Mouse (Mus musculus): Measurements from ENCODE around the gene Ldlrad3.

Gene Ldlrad3

DNA sequence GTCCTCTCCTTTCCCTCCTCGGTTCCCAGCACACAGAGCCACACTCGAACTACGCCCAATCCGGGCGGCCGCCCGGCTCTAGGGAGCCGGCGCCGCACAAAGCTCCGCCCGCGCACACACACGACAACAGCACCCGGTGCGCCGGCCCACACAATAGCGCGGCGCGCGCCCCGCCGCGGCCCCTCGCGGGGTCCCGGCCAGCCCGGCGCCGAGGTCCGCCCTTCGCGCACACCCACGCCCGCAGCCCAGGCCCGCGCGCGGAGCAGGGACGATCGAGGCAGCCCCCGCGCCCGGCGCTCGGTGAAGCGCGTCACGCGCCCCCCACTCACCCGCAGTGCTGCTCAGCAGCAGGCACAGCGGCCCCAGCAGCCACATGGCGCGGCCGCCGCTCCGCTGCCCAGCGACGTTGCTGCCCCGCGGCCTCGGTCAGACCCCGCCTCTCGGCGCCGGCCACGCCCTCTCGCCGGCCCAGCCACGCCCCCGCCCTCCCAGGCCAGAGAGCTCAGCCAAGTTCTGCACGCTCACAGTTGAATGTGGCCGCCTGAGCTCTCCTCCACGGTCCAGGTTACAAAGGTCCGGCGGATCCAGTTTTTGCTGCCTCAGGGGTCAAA, at the start of gene Ldlrad3:
Gene Ldlrad3, minus strand, starts transcription at position 435 of the 611 bp plus-strand sequence.
- DNase-seq (ENCODE audit: low read depth in 1 of 2, low spot score in 2 of 2), result peak; percentile 56 to 84

DNA sequence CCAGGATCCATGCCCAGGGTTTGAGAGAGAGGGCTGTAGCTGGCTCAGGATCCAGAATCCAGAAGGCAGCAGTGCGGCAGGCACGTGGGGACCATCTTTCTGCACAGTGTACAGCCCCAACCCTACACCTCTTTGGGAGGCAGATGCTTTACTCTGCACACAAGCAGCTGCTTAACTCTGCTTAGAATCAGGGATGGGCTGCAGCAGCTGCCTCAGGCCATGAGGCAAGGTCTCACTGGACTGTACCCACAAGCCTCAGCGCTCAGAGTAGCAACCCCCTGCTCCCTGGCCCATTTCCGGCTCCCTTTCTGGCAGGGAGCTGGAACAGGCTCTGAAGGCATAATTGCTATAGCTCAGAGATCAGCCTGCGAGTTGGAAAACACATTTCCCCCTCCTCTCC, 45.3 kb upstream of the Ldlrad3 start:
- no peak for DNase-seq (ENCODE audit: low read depth in 1 of 2, low spot score in 2 of 2)

DNA sequence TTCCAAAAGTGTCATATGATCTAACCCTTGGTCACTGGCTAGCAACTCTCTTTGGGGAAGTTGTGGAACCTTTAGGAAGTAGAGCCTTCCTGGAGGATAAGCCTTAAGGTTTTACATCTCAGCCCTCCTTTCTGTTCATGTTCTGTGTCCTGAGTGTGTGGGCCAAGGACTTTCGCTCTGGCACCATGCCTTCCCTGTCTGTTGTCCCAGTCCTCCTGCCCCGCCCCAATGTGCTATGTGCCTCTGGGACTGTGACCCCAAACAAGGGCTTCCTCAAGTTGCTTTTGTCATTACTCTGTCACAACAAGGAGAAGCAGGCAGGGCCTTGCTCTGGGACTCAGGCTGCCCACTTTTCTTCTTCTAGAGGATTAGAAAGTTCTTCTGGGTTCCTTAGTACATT, 42.9 kb upstream of the Ldlrad3 start:
- DNase-seq (ENCODE audit: low read depth in 1 of 2, low spot score in 2 of 2), result no peak

DNA sequence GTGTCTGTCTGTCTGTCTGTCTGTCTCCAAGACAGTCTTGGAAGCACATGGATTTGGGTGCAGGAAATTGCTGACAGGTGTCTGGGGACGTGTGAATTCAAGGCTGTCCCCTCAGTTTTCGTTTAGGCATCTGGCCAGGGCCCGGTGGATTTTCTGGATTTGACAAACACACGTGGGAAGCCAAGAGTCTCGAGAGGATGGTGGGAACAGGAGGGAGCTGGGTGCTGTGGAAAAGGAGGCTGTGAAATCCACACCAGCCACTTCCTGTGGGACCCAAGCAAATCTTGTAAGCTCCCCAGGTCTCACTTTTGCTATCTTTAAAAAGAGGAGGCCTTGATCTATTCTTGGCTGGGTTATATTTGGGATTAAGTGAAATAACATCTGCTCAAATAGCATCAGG, 42.1 kb upstream of the Ldlrad3 start:
- DNase-seq (ENCODE audit: low read depth in 1 of 2, low spot score in 2 of 2), result no peak

DNA sequence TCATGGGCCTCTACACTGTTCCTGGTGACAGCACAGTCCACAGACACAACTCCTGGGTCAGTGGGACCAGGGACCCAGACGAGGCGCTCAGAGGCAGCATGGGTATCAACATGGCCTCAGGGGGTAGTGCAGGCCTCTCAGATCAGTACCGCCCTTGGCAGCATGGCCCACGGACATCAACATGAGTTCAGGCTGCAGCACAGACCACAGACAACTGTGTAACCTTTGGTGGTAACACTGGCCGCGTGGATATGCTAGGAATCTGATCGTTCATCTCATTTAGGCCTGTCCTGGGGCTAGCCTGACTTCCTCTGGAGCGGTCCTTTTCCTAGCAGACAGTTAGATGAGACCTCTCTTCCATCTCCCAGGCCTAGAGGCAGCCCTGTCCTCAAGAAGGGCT, 41.7 kb upstream of the Ldlrad3 start:
- no peak for DNase-seq (ENCODE audit: low read depth in 1 of 2, low spot score in 2 of 2)

DNA sequence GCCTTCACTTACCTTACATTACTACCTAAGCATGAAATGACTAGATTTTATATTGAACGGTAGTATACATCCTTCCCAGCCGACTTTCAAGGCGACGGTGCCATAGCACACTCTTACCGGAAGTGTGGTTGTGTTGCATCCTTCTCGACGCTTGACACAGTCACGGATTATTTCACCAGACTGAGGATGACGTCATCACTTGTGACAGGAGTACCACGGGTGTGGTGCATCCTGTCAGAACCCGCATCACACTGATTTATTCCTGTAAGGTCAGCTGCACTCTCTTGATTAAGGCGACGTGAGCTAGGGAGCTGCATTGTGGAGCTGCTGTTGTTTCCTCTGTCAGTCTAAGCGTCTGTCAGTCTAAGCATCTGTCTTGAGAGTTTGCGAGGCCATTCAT, 40.1 kb upstream of the Ldlrad3 start:
- DNase-seq (ENCODE audit: low read depth in 1 of 2, low spot score in 2 of 2), result peak in 1 of 2 experiments; percentile 14

DNA sequence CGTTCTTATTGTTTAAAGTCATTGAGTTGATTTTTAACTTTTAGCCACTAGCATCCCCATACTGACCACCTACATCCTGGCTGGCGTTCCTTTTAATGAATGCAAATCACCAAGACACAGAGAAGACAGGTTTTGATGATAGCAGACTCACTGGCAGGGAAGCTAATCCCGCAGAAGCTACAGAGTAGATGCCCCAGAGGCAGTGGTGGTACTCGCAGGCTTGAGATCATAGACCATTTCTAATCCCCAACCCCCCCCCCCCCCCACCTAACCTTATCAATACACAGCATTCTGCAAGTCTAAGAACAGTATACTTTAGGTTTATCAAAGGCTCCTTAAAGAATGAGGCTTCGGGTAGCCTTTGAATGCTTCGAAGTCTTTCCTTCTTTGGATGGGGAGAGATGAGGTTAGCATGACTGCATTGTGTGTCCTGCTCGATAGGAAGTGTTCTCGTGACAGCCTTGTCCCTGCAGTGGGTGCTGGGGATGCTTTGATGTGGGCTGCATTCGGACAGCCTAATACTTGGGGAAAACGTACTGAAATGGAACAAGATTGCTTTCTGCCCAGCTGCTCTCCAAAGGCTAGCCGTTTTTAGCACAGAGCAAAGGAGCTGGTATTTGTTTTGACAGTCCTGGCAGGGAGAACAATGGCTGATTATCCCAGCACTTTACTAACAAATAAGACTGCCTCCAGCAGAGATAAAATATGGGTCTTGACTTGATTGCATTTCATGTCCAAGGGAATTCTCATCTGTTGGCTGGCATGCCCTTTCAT, 37.4 kb upstream of the Ldlrad3 start:
- DNase-seq (ENCODE audit: low read depth in 1 of 2, low spot score in 2 of 2), result no peak

DNA sequence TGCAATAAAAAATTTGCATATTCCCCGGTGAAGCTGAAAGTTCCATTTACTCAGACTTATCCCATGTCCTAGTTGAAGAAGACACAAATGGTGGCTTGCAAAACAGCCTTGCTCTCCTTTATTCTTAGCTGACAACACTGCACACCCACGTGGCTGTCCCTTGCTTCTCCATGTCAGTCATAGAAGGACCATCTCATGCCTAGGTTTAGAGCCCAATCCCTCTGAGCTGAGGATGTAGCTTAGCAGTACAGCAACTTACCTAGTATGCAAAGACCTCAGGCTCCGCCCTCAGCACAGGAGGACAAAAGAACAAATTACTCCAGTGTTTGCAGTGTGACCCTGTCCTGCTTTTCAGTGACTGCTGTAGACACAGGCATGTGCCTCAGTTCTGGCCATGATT, 36.6 kb upstream of the Ldlrad3 start:
- DNase-seq (ENCODE audit: low read depth in 1 of 2, low spot score in 2 of 2), result no peak

DNA sequence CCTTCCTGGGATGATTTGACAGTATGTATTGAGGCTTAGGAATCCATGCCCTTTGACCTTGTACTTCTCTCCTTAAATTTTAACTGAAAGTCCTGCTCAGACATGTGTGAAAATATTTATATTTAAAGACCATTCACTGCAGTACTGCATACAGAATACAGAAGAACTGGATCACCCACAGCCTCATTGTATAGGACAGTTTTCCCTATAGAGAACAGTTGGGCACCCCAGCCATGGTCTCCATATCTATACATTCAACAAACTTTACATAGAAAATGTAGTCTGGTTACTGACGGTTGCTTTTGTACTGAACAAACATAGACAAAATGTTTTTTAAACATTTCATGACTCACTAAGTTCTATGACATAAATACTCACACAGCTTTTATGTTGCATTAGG, 30.6 kb upstream of the Ldlrad3 start:
- DNase-seq (ENCODE audit: low read depth in 1 of 2, low spot score in 2 of 2), result no peak

DNA sequence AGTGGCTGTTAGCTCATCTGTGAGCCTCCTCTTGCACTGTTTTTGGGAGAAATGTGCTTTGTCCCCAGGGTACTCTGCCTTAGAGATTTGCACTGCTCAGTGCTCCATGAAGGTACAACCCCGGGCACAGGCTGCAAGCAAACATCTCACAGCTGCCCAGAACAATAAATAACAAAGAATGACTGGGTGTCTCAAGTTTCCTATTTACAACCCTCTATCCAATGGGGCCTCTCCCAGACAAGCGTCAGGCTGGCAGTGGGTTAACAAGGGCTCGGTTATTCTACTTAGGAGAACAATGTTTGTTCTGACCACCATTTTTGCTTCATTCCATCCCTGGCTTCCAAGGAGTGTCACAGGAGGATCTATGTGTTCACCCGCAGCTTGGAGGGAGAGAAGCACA, 25.9 kb upstream of the Ldlrad3 start:
- DNase-seq (ENCODE audit: low read depth in 1 of 2, low spot score in 2 of 2), result no peak

DNA sequence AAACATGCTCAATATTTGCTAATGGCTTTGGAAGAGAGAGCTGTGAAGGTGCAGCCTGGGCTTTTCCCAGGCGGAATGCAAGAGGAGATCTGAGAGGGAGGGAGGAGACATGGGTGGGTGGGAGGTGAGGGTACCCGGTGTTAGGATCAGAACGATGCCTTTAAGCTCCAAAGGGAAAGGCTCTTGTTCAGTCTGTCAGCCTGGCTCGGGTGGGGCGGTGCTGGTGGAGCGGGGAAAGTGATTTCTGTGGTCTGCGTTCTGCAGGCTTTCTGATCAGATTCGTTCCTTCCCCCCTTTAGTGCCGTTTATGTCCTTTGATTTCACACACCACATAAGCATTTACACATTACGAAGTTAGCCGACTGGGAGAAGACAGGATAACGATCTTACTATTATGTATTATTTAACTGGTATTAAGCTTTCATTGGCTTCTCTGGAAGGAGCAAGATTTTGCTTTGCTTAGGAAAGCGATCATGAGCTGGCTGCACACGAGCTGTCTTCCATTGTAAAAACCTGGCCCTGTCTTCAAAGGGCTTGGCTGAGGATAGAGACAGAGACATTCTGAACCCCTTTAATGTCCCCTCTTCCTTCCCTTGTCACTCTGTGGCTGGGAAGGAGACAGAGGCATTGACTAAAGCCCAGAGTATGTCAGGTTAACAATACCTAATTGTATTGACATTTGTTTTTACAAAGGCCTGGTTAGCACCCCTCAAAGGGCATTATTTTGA, 19.7 kb upstream of the Ldlrad3 start:
- DNase-seq (ENCODE audit: low read depth in 1 of 2, low spot score in 2 of 2), result no peak

DNA sequence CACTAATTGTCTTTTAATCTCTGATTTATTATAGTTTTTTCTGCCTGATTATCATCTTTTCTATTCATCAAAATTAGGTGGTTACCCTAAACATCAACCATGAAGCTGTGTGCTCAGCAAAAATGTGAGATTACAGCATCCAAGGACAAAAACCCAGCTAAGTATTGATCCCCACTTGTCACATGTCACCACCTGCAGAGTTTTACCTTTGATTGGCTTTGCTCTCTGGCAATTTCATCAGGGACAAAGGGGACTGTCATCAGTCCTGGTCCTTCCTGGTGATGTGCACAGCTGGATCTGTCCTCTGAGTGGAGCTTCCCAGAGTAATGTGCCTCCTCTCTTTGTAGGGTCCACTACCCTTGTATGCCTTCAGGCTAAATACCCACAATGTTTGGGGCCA, 17.3 kb upstream of the Ldlrad3 start:
- no peak for DNase-seq (ENCODE audit: low read depth in 1 of 2, low spot score in 2 of 2)

DNA sequence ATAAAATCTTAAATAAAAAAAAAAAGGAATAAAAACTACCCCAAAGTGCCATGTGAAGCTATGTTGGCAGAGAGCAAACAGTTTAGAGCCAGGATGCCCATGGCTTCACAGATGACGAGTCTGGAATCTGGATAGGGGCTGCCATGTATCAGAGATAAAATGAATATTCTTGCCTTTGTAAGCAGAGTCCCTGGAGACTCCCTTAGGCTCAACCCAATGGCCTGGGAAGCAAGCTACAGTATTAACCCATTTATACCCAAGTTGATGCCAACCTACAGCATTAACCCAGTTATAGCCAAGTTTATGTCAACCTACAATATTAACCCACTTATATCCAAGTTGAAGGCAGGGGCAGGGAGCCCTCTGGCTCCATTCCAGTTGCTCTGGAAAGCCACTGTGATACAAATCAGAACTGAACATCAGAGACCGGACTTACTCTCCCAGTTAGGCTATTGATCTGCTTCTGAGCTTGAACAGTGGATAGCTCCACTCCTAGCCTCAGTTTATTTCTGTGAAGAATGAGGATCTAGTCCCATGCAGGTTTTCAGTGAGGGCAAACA, 16.1 kb upstream of the Ldlrad3 start:
- DNase-seq (ENCODE audit: low read depth in 1 of 2, low spot score in 2 of 2), result no peak

DNA sequence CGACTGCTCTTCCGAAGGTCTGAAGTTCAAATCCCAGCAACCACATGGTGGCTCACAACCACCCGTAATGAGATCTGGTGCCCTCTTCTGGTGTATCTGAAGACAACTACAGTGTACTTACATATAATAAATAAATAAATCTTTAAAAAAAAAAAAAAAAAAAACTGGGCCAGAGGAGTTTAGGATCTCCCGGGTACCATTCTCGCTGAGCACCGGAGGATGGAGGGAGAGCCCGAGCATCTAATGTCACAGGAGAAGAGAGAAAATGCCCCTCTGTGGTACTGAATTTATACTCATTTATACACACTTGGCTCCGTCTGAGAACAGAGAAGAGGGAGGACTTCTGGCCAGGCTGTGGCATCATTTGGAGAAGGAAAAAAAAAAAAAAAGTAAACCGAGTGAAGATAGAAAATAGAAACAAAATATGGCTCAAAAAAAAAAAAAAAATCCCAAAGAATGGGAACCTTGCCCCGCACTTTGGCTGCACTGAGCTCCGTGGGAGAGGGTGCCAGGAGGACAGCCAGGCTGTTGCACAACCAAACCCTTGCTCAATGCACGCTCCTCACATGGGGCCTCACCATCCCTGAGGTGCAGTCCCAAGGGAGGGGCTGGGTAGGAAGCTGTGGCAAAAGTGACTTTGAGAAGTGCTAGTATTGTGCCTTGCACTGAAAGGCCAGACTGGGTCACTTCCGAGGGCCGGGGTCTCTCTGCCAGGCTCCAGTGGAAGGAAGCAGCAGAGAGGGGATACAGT, 15.2 kb upstream of the Ldlrad3 start:
- DNase-seq (ENCODE audit: low read depth in 1 of 2, low spot score in 2 of 2), result peak; percentile 43 to 61

DNA sequence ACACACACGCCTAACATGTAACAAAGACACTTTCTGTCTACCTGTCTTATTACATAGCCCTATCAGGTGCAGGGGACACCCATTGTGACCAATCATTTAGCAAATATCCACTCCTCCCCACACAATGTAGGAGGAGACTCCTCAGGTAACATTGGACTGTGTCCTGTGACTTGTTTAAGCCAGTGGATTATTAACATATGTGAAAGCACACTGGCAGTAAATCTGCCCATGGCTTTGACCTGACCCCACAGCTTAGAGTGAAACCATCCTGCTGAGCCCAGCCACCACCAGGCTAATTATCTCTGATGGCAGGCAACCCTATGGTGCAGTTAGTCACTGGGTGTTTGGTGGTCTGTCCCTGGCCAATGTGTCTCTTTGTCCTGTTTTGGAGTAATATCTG, 11.1 kb upstream of the Ldlrad3 start:
- no peak for DNase-seq (ENCODE audit: low read depth in 1 of 2, low spot score in 2 of 2)

DNA sequence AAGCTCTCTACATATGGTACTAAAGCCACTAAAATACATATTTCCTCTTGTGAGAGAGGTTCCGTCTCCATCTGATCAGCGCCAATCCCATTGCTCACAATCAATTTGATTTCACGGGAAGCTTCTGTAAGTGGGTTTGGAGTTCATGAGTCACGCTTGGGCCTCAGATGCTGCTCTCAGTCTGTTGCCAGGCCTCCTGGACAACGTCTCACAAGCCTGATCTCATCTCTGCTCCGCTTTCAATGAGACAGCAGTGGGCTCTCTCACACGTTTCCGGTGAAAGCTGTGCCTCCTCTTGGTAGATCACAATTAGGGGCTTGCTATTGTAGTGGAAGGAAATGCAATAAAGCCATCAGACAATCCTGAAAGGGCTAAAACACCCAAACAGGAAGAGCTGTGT, 10.5 kb upstream of the Ldlrad3 start:
- no peak for DNase-seq (ENCODE audit: low read depth in 1 of 2, low spot score in 2 of 2)

DNA sequence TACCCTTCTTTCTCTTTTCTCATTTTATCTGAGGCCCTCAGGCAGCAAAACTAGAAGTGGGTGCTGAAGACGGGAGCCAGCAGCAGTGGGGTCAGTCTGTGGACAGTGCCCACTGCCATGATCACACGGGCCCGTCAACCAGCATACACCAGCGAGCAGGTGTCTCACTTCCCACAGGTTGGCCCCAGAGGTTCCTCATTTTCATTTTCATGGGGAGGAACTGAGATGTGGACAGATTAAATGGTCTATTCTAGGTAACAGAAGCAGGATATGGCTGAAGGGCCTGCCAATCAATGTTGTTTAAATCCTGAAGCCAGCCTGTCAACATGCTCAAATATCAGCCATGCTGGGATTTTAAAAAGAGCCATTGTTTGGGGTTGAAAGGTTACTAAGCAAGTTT, 9.3 kb upstream of the Ldlrad3 start:
- DNase-seq (ENCODE audit: low read depth in 1 of 2, low spot score in 2 of 2), result no peak

DNA sequence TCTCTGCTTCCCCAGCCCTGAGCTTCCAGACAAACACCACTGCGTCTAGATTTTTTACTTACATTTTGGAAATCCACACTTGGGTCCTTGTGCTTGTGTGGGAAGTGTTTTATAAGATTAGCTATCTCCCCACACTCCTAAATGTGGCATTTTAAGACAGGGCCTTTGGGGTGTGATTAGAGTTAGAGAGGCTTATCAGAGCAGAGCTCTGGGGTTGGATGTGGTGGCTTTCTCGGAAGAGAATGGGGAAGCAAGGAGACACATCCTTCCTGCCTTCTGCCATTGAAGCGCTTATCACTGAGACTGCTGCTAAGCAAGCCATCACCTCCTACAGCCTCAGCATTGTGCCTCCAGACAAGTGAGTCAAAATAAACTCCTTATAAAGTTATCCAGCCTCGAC, 8.1 kb upstream of the Ldlrad3 start:
- DNase-seq (ENCODE audit: low read depth in 1 of 2, low spot score in 2 of 2), result no peak

DNA sequence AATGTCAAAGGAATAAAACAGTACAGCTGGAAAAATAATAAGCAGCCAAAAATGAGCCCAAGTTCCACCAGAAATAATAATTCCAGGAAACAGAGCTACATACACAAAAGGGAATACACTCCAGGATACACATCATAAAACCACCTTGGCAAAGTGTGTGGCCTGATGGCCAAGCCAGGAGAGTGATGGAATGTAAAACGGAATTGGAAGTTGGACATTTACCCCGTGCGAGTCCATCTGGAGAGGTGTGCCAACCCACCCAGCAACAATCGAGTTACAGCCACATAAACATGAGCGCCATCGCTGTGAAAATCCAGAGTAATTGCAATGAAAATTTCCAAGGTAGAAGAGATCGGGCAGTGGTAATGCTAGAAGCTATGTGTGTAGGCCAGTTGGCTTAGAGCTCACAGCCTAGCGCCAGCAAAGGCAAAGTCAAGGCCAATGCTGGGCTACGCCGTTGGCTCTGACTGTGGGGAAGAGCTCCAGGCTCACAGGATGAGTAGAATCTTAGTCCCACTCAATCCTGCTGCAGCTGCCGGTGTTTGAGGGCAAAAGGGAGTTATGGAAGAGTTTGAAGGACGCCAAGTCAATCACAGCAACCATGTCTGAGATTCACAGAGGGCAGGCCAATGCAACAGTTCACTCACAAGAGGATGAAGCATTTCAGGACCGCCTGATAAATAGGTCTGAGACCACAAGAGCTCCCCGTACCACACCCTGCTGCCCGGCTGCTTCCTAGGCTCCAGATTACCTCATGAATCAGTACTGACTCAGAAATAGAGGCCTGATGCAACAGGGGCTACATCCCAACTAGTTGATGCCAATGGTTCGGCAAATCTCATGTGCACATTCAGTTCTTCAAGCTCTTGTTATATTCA, 7.0 kb upstream of the Ldlrad3 start:
- no peak for DNase-seq (ENCODE audit: low read depth in 1 of 2, low spot score in 2 of 2)

DNA sequence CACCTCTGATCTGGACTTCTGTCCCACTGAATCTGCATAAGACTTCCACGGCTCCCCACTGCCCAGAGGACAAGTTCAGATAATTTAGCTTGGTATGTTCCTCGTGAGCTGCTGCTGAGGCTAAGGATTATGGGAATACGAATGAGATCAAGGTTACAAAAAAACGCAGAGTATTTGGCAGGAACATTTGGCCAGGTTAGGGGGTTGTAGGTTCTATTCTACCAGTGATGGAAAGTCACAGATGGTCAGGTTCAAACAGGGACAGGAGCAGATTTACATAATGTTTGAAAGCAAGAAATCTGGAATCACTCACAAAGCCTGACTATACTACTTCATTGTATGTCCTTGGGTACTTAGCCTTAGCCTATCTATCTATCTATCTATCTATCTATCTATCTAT, 5.6 kb upstream of the Ldlrad3 start:
- DNase-seq (ENCODE audit: low read depth in 1 of 2, low spot score in 2 of 2), result no peak
